26 mouse cellular contexts compared by ENCODE assay signal in genomic region chr14:32663099-32663498, GRCm38 (mm10). TPM values are rescaled to one million over a fixed set of nuclear protein-coding genes. Genes with fewer than 3 reads are reported as not detected.
"Had no signal": no experiment of that assay in that cellular context is flagged by ENCODE, and none has a peak within 500 bp of the region (broad histone marks: within the 10 kb centered on the region; RNA-seq: fewer than 3 reads in every experiment).

No protein-coding gene starts in this region.

- DNase-seq: forebrain, postnatal 0 days; heart, postnatal 10 days; heart, postnatal 4 days; kidney, adult 11 months; kidney, adult 2 months; kidney, adult 9 months; kidney, postnatal 14 days; kidney, postnatal 36 days; layer of hippocampus, adult 9-11 months; liver had no signal

- H3K27ac ChIP-seq: forebrain, embryonic 15.5 days; heart, adult 2 months; heart, embryonic 10.5 days; hindbrain, embryonic 10.5 days; hindbrain, embryonic 12.5 days; hindbrain, embryonic 15.5 days; hindbrain, postnatal 0 days; kidney, embryonic 15.5 days; kidney, postnatal 0 days; left cerebral cortex, adult 2 months; limb, embryonic 10.5 days; limb, embryonic 12.5 days; liver, embryonic 12.5 days; liver, embryonic 14.5 days had no signal

- H3K4me3 ChIP-seq: forebrain, embryonic 15.5 days; heart, adult 2 months; heart, embryonic 10.5 days; heart, embryonic 12.5 days; hindbrain, embryonic 10.5 days; hindbrain, embryonic 12.5 days; hindbrain, embryonic 15.5 days; kidney, embryonic 15.5 days; left cerebral cortex, adult 2 months; limb, embryonic 10.5 days; limb, embryonic 12.5 days; liver, embryonic 12.5 days had no signal

RNA-seq across cellular contexts. Expression of gene 3425401B19Rik, which starts 22.0 kb away (rescaled TPM):
- total RNA-seq: forebrain, postnatal 0 days; granulocyte monocyte progenitor cell, adult 5-6 weeks had no signal
